Mouse (Mus musculus): ENCODE data around the gene Rusc1. TPM values are rescaled to one million over a fixed set of nuclear protein-coding genes. Genes with fewer than 3 reads are reported as not detected.
A peak's percentile ranks its signal among the peaks of the same experiment; 100 is the strongest.
"Not testable (repeated sequence)": the region's sequence is repeated elsewhere in the genome, so short reads cannot be mapped to it uniquely, and the experiment has no call there.

Rusc1 gene
- polyA plus RNA-seq, 1 experiment from 2014 or later = 48.9 TPM

- ATAC-seq (ENCODE audit: insufficient read depth, low FRiP score, low TSS enrichment) (peak; percentile 54; the same call in 1 of the 2 replicates), DNase-seq (ENCODE audit: low spot score) (peak; percentile 82)
- Histone ChIP-seq H3K9me3 (ENCODE audit: control insufficient read depth, low read length) (no peaks in the 10 kb centered on the region), H3K4me3 (ENCODE audit: low read depth, low read length) (peak overlapping the region; percentile 57), H3K9ac (ENCODE audit: low read length) (peak overlapping the region; percentile 54), H3K4me2 (ENCODE audit: low read depth) (peak overlapping the region; percentile 99), H3K27me3 (ENCODE audit: control insufficient read depth, insufficient read depth, low read length) (peaks cover 17% of the 10 kb centered on the region), H3K36me3 (ENCODE audit: control insufficient read depth, insufficient read depth, low read length) (peaks cover 2% of the 10 kb centered on the region), H3K4me1 (ENCODE audit: control insufficient read depth, insufficient read depth, low read length) (peaks cover 21% of the 10 kb centered on the region), H3K27ac (ENCODE audit: low read depth, low read length) (peak overlapping the region; percentile 24; the same call in 1 of the 2 replicates)
- 0% methylated on average over 40 of the region's 40 CpGs for WGBS
Observed at GRCm38 (mm10) chr3:89089882-89090591, 3.1 kb downstream of the Rusc1 start.

- H3K4me2 ChIP-seq (ENCODE audit: low read depth) = peak overlapping the region; percentile 99
- no peak for ATAC-seq (ENCODE audit: insufficient read depth, low FRiP score, low TSS enrichment)
- peaks cover under 1% of the 10 kb centered on the region for H3K36me3 ChIP-seq (ENCODE audit: control insufficient read depth, insufficient read depth, low read length)
- H3K4me1 ChIP-seq (ENCODE audit: control insufficient read depth, insufficient read depth, low read length) = peaks cover 21% of the 10 kb centered on the region
- no peak overlapping the region for H3K27ac ChIP-seq (ENCODE audit: low read depth, low read length)
- H3K4me3 ChIP-seq (ENCODE audit: low read depth, low read length) = peak overlapping the region; percentile 10; the same call in 1 of the 2 replicates
- no peak overlapping the region for H3K9ac ChIP-seq (ENCODE audit: low read length)
- peaks cover 17% of the 10 kb centered on the region for H3K27me3 ChIP-seq (ENCODE audit: control insufficient read depth, insufficient read depth, low read length)
- WGBS = 59% methylated on average over 14 of the region's 14 CpGs
- no peak for DNase-seq (ENCODE audit: low spot score)
- H3K9me3 ChIP-seq (ENCODE audit: control insufficient read depth, low read length) = no peaks in the 10 kb centered on the region
Observed at GRCm38 (mm10) chr3:89088974-89089373, 4.1 kb downstream of the Rusc1 start.

GRCm38 (mm10) chr3:89087338-89088110 is 5.6 kb downstream of the Rusc1 start:
- Histone ChIP-seq H3K9me3 (ENCODE audit: control insufficient read depth, low read length) (no peaks in the 10 kb centered on the region), H3K27me3 (ENCODE audit: control insufficient read depth, insufficient read depth, low read length) (peaks cover 17% of the 10 kb centered on the region), H3K27ac (ENCODE audit: low read depth, low read length) (no peak overlapping the region), H3K4me1 (ENCODE audit: control insufficient read depth, insufficient read depth, low read length) (peaks cover 21% of the 10 kb centered on the region), H3K9ac (ENCODE audit: low read length) (no peak overlapping the region), H3K36me3 (ENCODE audit: control insufficient read depth, insufficient read depth, low read length) (no peaks in the 10 kb centered on the region), H3K4me2 (ENCODE audit: low read depth) (peak overlapping the region; percentile 1; the same call in 1 of the 2 replicates), H3K4me3 (ENCODE audit: low read depth, low read length) (no peak overlapping the region)
- DNase-seq (ENCODE audit: low spot score) (peak; percentile 83), ATAC-seq (ENCODE audit: insufficient read depth, low FRiP score, low TSS enrichment) (no peak)
- 40% methylated on average over 21 of the region's 21 CpGs for WGBS

- peaks cover 13% of the 10 kb centered on the region for H3K27me3 ChIP-seq (ENCODE audit: control insufficient read depth, insufficient read depth, low read length)
- H3K4me3 ChIP-seq (ENCODE audit: low read depth, low read length) = no peak overlapping the region
- no peak overlapping the region for H3K4me2 ChIP-seq (ENCODE audit: low read depth)
- no peak for DNase-seq (ENCODE audit: low spot score)
- no peaks in the 10 kb centered on the region for H3K9me3 ChIP-seq (ENCODE audit: control insufficient read depth, low read length)
- no peak for ATAC-seq (ENCODE audit: insufficient read depth, low FRiP score, low TSS enrichment)
- peaks cover 6% of the 10 kb centered on the region for H3K4me1 ChIP-seq (ENCODE audit: control insufficient read depth, insufficient read depth, low read length)
- H3K9ac ChIP-seq (ENCODE audit: low read length) = no peak overlapping the region
- no peak overlapping the region for H3K27ac ChIP-seq (ENCODE audit: low read depth, low read length)
- 82% methylated on average over 12 of the region's 12 CpGs for whole genome bisulfite sequencing
- H3K36me3 ChIP-seq (ENCODE audit: control insufficient read depth, insufficient read depth, low read length) = peaks cover under 1% of the 10 kb centered on the region
Observed at GRCm38 (mm10) chr3:89084654-89085190, 8.4 kb downstream of the Rusc1 start.

GRCm38 (mm10) chr3:89084133-89084532 is 9.0 kb downstream of the Rusc1 start:
- 89% methylated on average over 2 of the region's 2 CpGs for WGBS
- Histone ChIP-seq H3K4me1 (ENCODE audit: control insufficient read depth, insufficient read depth, low read length) (peaks cover 2% of the 10 kb centered on the region; the same call in 1 of the 2 replicates), H3K4me2 (ENCODE audit: low read depth) (no peak overlapping the region), H3K9me3 (ENCODE audit: control insufficient read depth, low read length) (no peaks in the 10 kb centered on the region), H3K4me3 (ENCODE audit: low read depth, low read length) (no peak overlapping the region), H3K27ac (ENCODE audit: low read depth, low read length) (no peak overlapping the region), H3K9ac (ENCODE audit: low read length) (no peak overlapping the region), H3K36me3 (ENCODE audit: control insufficient read depth, insufficient read depth, low read length) (peaks cover 4% of the 10 kb centered on the region), H3K27me3 (ENCODE audit: control insufficient read depth, insufficient read depth, low read length) (peaks cover 8% of the 10 kb centered on the region)
- DNase-seq (ENCODE audit: low spot score) = no peak
- ATAC-seq (ENCODE audit: insufficient read depth, low FRiP score, low TSS enrichment) = no peak

- H3K36me3 ChIP-seq (ENCODE audit: control insufficient read depth, insufficient read depth, low read length) = peaks cover 10% of the 10 kb centered on the region
- H3K9me3 ChIP-seq (ENCODE audit: control insufficient read depth, low read length); ATAC-seq (ENCODE audit: insufficient read depth, low FRiP score, low TSS enrichment); H3K27ac ChIP-seq (ENCODE audit: low read depth, low read length); H3K4me2 ChIP-seq (ENCODE audit: low read depth); H3K4me3 ChIP-seq (ENCODE audit: low read depth, low read length); H3K4me1 ChIP-seq (ENCODE audit: control insufficient read depth, insufficient read depth, low read length); H3K27me3 ChIP-seq (ENCODE audit: control insufficient read depth, insufficient read depth, low read length); DNase-seq (ENCODE audit: low spot score); H3K9ac ChIP-seq (ENCODE audit: low read length): not testable (repeated sequence)
Observed at GRCm38 (mm10) chr3:89082287-89082686, 10.8 kb downstream of the Rusc1 start.

- no peaks in the 10 kb centered on the region for H3K9me3 ChIP-seq (ENCODE audit: control insufficient read depth, low read length)
- 92% methylated on average over 9 of the region's 9 CpGs for WGBS
- H3K27ac ChIP-seq (ENCODE audit: low read depth, low read length) = no peak overlapping the region
- no peak overlapping the region for H3K4me3 ChIP-seq (ENCODE audit: low read depth, low read length)
- H3K9ac ChIP-seq (ENCODE audit: low read length) = no peak overlapping the region
- peaks cover 20% of the 10 kb centered on the region for H3K36me3 ChIP-seq (ENCODE audit: control insufficient read depth, insufficient read depth, low read length)
- H3K4me2 ChIP-seq (ENCODE audit: low read depth) = no peak overlapping the region
- H3K27me3 ChIP-seq (ENCODE audit: control insufficient read depth, insufficient read depth, low read length) = no peaks in the 10 kb centered on the region
- no peak for DNase-seq (ENCODE audit: low spot score)
- no peak for ATAC-seq (ENCODE audit: insufficient read depth, low FRiP score, low TSS enrichment)
- H3K4me1 ChIP-seq (ENCODE audit: control insufficient read depth, insufficient read depth, low read length) = no peaks in the 10 kb centered on the region
Observed at GRCm38 (mm10) chr3:89077383-89077782, 15.7 kb downstream of the Rusc1 start.

GRCm38 (mm10) chr3:89067265-89067664 is 25.8 kb downstream of the Rusc1 start:
- ATAC-seq (ENCODE audit: insufficient read depth, low FRiP score, low TSS enrichment) (no peak), DNase-seq (ENCODE audit: low spot score) (no peak)
- H3K9ac ChIP-seq (ENCODE audit: low read length) = no peak overlapping the region
- no peaks in the 10 kb centered on the region for H3K9me3 ChIP-seq (ENCODE audit: control insufficient read depth, low read length)
- no peaks in the 10 kb centered on the region for H3K4me1 ChIP-seq (ENCODE audit: control insufficient read depth, insufficient read depth, low read length)
- no peak overlapping the region for H3K4me2 ChIP-seq (ENCODE audit: low read depth)
- H3K4me3 ChIP-seq (ENCODE audit: low read depth, low read length) = no peak overlapping the region
- H3K27ac ChIP-seq (ENCODE audit: low read depth, low read length) = no peak overlapping the region
- no peaks in the 10 kb centered on the region for H3K27me3 ChIP-seq (ENCODE audit: control insufficient read depth, insufficient read depth, low read length)
- peaks cover 28% of the 10 kb centered on the region for H3K36me3 ChIP-seq (ENCODE audit: control insufficient read depth, insufficient read depth, low read length)
